In the genomic region with DNA sequence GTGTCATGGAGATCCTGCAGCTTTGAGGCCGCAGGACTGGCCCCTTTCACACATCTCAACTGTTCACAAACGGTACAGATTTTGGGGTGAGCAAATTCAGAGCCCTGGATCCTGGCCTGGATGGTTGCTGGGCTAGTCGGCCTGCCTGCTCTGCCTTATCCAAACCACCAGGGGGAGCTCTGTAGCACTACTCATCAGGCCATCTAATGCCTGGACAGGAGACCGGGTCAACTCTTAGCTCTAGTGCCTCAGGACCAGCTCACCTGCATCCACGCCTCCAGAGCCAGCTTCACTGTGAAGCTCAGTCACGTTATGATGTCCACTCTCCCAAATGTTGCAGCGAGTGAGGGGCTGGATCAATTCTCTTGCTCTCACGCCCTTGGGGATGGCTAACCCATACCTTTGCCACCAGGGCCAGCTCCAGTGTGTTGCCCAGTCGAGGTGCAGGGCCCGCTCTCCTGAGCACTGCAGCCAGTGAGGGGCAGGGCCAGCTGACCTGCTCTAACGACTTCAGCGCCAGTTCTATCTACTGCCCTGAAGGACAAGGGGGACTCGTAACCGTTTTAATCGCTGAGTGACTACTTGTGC, we compare ENCODE assay signal across 8 mouse cellular contexts.
DNase-seq lines count a peak whose midpoint lies in the region; ATAC-seq and TF ChIP-seq lines count a peak whose summit lies in the region.

No protein-coding gene starts in this region.

- TF ChIP-seq CTCF in E14TG2a.4 (conservative IDR thresholded peaks at IDR 0.05; ENCODE audit: low read length), result peak; percentile 89

- peak; percentile 47; the same call in 1 of the 2 replicates for ATAC-seq in liver, embryonic 16.5 days (ENCODE audit: low read depth)

- no peaks in the 10 kb centered on the region for H3K9me3 ChIP-seq in E14TG2a.4 (ENCODE audit: low read length)
- no peaks in the 10 kb centered on the region for H3K9me3 ChIP-seq in liver, embryonic 16.5 days (replicated peaks; ENCODE audit: control insufficient read depth, low read length)

- no peaks in the 10 kb centered on the region for H3K27me3 ChIP-seq in E14TG2a.4 (ENCODE audit: insufficient read depth, low read length)
- H3K27me3 ChIP-seq in liver, embryonic 16.5 days (ENCODE audit: control insufficient read depth, insufficient read depth, low read depth, low read length), result no peaks in the 10 kb centered on the region

- DNase-seq in adrenal gland, postnatal 10 days, result peak; percentile 71
- DNase-seq in embryo, embryonic 9.5 days (ENCODE audit: extremely low spot score), result peak; percentile 70
- peak; percentile 13 to 25 for DNase-seq in heart, adult 9 months (ENCODE audit: low spot score in 2 of 2)
- DNase-seq in kidney, postnatal 14 days, result peak; percentile 53
- DNase-seq in ovary, postnatal 36 days (ENCODE audit: low spot score), result peak; percentile 48
- DNase-seq in urinary bladder, adult 2 months (ENCODE audit: low spot score), result peak; percentile 30

- H3K9ac ChIP-seq in liver, embryonic 16.5 days (ENCODE audit: low read depth, low read length), result no peak overlapping the region

- no peak overlapping the region for H3K27ac ChIP-seq in liver, embryonic 16.5 days (ENCODE audit: low read length)

- H3K36me3 ChIP-seq in E14TG2a.4 (ENCODE audit: insufficient read depth, low read length), result no peaks in the 10 kb centered on the region
- no peaks in the 10 kb centered on the region for H3K36me3 ChIP-seq in liver, embryonic 16.5 days (ENCODE audit: control insufficient read depth, insufficient read depth)

- H3K4me2 ChIP-seq in liver, embryonic 16.5 days (ENCODE audit: low read depth, low read length), result no peak overlapping the region

- H3K4me1 ChIP-seq in E14TG2a.4 (replicated peaks; ENCODE audit: low read depth, low read length), result no peaks in the 10 kb centered on the region
- no peaks in the 10 kb centered on the region for H3K4me1 ChIP-seq in liver, embryonic 16.5 days (ENCODE audit: control insufficient read depth, low read depth, low read length)

- 48% methylated on average over 15 of the region's 15 CpGs for WGBS in liver, embryonic 16.5 days (ENCODE audit: insufficient replicate concordance)

- no peak overlapping the region for H3K4me3 ChIP-seq in E14TG2a.4 (replicated peaks; ENCODE audit: low read length)
- no peak overlapping the region for H3K4me3 ChIP-seq in liver, embryonic 16.5 days (ENCODE audit: low read depth, low read length)

Comparison
In these comparisons a context has a peak if more than half of its experiments do, and no peak if none do; other contexts are left out.
1. DNase-seq: peak in every context shown above with its lines; median percentile 71 in adrenal gland, postnatal 10 days; 70 in embryo, embryonic 9.5 days; 53 in kidney, postnatal 14 days; 48 in ovary, postnatal 36 days; 30 in urinary bladder, adult 2 months; 19 in heart, adult 9 months.